Mouse (Mus musculus): ENCODE data around the gene Atxn7l3. TPM values are rescaled to one million over a fixed set of nuclear protein-coding genes. Genes with fewer than 3 reads are reported as not detected.

The Atxn7l3 gene
- polyA plus RNA-seq, 1 experiment from 2014 or later, result 24.7 TPM

- 90% methylated on average over 9 of the region's 9 CpGs for WGBS
- peaks cover 72% of the 10 kb centered on the region for H3K36me3 ChIP-seq
- H3K9me3 ChIP-seq, result no peaks in the 10 kb centered on the region
- H3K9ac ChIP-seq (replicated peaks), result no peak overlapping the region
- H3K4me3 ChIP-seq, result no peak overlapping the region
- no peak overlapping the region for H3K4me2 ChIP-seq (replicated peaks)
- peaks cover 27% of the 10 kb centered on the region for H3K4me1 ChIP-seq
- ATAC-seq (ENCODE audit: low FRiP score, low read depth), result no peak
- H3K27ac ChIP-seq (replicated peaks), result no peak overlapping the region
- H3K27me3 ChIP-seq, result no peaks in the 10 kb centered on the region
Observed at GRCm38 (mm10) chr11:102308104-102308503, 11.7 kb upstream of the Atxn7l3 start.

GRCm38 (mm10) chr11:102305359-102305758 lies 8.9 kb upstream of the Atxn7l3 start:
- Histone ChIP-seq H3K4me1 (peaks cover 18% of the 10 kb centered on the region), H3K9me3 (no peaks in the 10 kb centered on the region), H3K9ac (replicated peaks) (no peak overlapping the region), H3K27me3 (no peaks in the 10 kb centered on the region), H3K27ac (replicated peaks) (no peak overlapping the region), H3K4me2 (replicated peaks) (no peak overlapping the region), H3K4me3 (no peak overlapping the region), H3K36me3 (peaks cover 46% of the 10 kb centered on the region)
- no peak for ATAC-seq (ENCODE audit: low FRiP score, low read depth)
- 53% methylated on average over 3 of the region's 3 CpGs for WGBS

- Histone ChIP-seq H3K27me3 (no peaks in the 10 kb centered on the region), H3K9me3 (no peaks in the 10 kb centered on the region), H3K4me2 (replicated peaks) (no peak overlapping the region), H3K9ac (replicated peaks) (no peak overlapping the region), H3K27ac (replicated peaks) (no peak overlapping the region), H3K36me3 (peaks cover 38% of the 10 kb centered on the region), H3K4me3 (no peak overlapping the region), H3K4me1 (peaks cover 8% of the 10 kb centered on the region)
- ATAC-seq (ENCODE audit: low FRiP score, low read depth), result no peak
- 46% methylated on average over 2 of the region's 2 CpGs for WGBS
Observed at GRCm38 (mm10) chr11:102304141-102304540, 7.7 kb upstream of the Atxn7l3 start.

GRCm38 (mm10) chr11:102299839-102300238 lies 3.4 kb upstream of the Atxn7l3 start:
- ATAC-seq (ENCODE audit: low FRiP score, low read depth), result no peak
- Histone ChIP-seq H3K4me1 (peaks cover 19% of the 10 kb centered on the region), H3K4me3 (no peak overlapping the region), H3K36me3 (no peaks in the 10 kb centered on the region; the same call in 1 of the 2 replicates), H3K27me3 (no peaks in the 10 kb centered on the region), H3K9me3 (no peaks in the 10 kb centered on the region), H3K9ac (replicated peaks) (no peak overlapping the region), H3K4me2 (replicated peaks) (no peak overlapping the region), H3K27ac (replicated peaks) (no peak overlapping the region)
- 4% methylated on average over 1 of the region's 1 CpGs for WGBS

- Histone ChIP-seq H3K4me2 (replicated peaks) (peak overlapping the region; percentile 86), H3K9ac (replicated peaks) (peak overlapping the region; percentile 60), H3K9me3 (no peaks in the 10 kb centered on the region), H3K27ac (replicated peaks) (peak overlapping the region; percentile 98), H3K27me3 (no peaks in the 10 kb centered on the region), H3K4me3 (peak overlapping the region; percentile 95), H3K4me1 (peaks cover 30% of the 10 kb centered on the region), H3K36me3 (peaks cover 17% of the 10 kb centered on the region)
- 25% methylated on average over 27 of the region's 27 CpGs for WGBS
- peak; percentile 35 for ATAC-seq (ENCODE audit: low FRiP score, low read depth)
Observed at GRCm38 (mm10) chr11:102297577-102298556, 1.4 kb upstream of the Atxn7l3 start.

- H3K36me3 ChIP-seq, result peaks cover 37% of the 10 kb centered on the region
- ATAC-seq (ENCODE audit: low FRiP score, low read depth), result peak; percentile 35
- peaks cover 30% of the 10 kb centered on the region for H3K4me1 ChIP-seq
- H3K9me3 ChIP-seq, result no peaks in the 10 kb centered on the region
- H3K27ac ChIP-seq (replicated peaks), result peak overlapping the region; percentile 98
- no peaks in the 10 kb centered on the region for H3K27me3 ChIP-seq
- H3K4me3 ChIP-seq, result peak overlapping the region; percentile 95
- WGBS, result under 1% methylated on average over 53 of the region's 73 CpGs
- H3K9ac ChIP-seq (replicated peaks), result peak overlapping the region; percentile 93
- peak overlapping the region; percentile 86 for H3K4me2 ChIP-seq (replicated peaks)
Observed at GRCm38 (mm10) chr11:102295598-102296471, 596 bp downstream of the Atxn7l3 start.

- peak overlapping the region; percentile 86 for H3K4me2 ChIP-seq (replicated peaks)
- 73% methylated on average over 12 of the region's 12 CpGs for WGBS
- H3K4me1 ChIP-seq, result peaks cover 30% of the 10 kb centered on the region
- H3K9me3 ChIP-seq, result no peaks in the 10 kb centered on the region
- H3K9ac ChIP-seq (replicated peaks), result peak overlapping the region; percentile 93
- H3K4me3 ChIP-seq, result peak overlapping the region; percentile 95
- ATAC-seq (ENCODE audit: low FRiP score, low read depth), result no peak
- H3K27me3 ChIP-seq, result no peaks in the 10 kb centered on the region
- peaks cover 45% of the 10 kb centered on the region for H3K36me3 ChIP-seq
- H3K27ac ChIP-seq (replicated peaks), result peak overlapping the region; percentile 98
Observed at GRCm38 (mm10) chr11:102294887-102295597, 1.4 kb downstream of the Atxn7l3 start.

- H3K9me3 ChIP-seq, result no peaks in the 10 kb centered on the region
- WGBS, result 80% methylated on average over 5 of the region's 5 CpGs
- peak overlapping the region; percentile 95 for H3K4me3 ChIP-seq
- peaks cover 51% of the 10 kb centered on the region for H3K36me3 ChIP-seq
- peak overlapping the region; percentile 98; the same call in 1 of the 2 replicates for H3K27ac ChIP-seq (replicated peaks)
- ATAC-seq (ENCODE audit: low FRiP score, low read depth), result no peak
- H3K4me2 ChIP-seq (replicated peaks), result peak overlapping the region; percentile 86
- H3K27me3 ChIP-seq, result no peaks in the 10 kb centered on the region
- peaks cover 30% of the 10 kb centered on the region for H3K4me1 ChIP-seq
- peak overlapping the region; percentile 93; the same call in 1 of the 2 replicates for H3K9ac ChIP-seq (replicated peaks)
Observed at GRCm38 (mm10) chr11:102294416-102294815, 2.0 kb downstream of the Atxn7l3 start.

GRCm38 (mm10) chr11:102293971-102294370 lies 2.5 kb downstream of the Atxn7l3 start:
- Histone ChIP-seq H3K36me3 (peaks cover 56% of the 10 kb centered on the region), H3K4me3 (0 out of 2 replicates have a peak overlapping the region, but pooled peaks have one; percentile 0)
- 95% methylated on average over 13 of the region's 13 CpGs for WGBS

GRCm38 (mm10) chr11:102291051-102291535 lies 5.3 kb downstream of the Atxn7l3 start:
- ATAC-seq (ENCODE audit: low FRiP score, low read depth), result no peak
- Histone ChIP-seq H3K9ac (replicated peaks) (0 out of 2 replicates have a peak overlapping the region, but pooled peaks have one; percentile 11), H3K4me3 (no peak overlapping the region), H3K4me1 (peaks cover 27% of the 10 kb centered on the region), H3K9me3 (no peaks in the 10 kb centered on the region), H3K36me3 (peaks cover 74% of the 10 kb centered on the region), H3K4me2 (replicated peaks) (no peak overlapping the region), H3K27ac (replicated peaks) (no peak overlapping the region), H3K27me3 (no peaks in the 10 kb centered on the region)
- WGBS, result 83% methylated on average over 11 of the region's 11 CpGs

More at GRCm38 (mm10) chr11:102293971-102294370, 2.5 kb downstream of the Atxn7l3 start:
- H3K9ac ChIP-seq (replicated peaks), result no peak overlapping the region
- no peak for ATAC-seq (ENCODE audit: low FRiP score, low read depth)
- H3K4me2 ChIP-seq (replicated peaks), result no peak overlapping the region
- no peak overlapping the region for H3K27ac ChIP-seq (replicated peaks)
- H3K27me3 ChIP-seq, result no peaks in the 10 kb centered on the region
- peaks cover 30% of the 10 kb centered on the region for H3K4me1 ChIP-seq
- H3K9me3 ChIP-seq, result no peaks in the 10 kb centered on the region

GRCm38 (mm10) chr11:102290141-102290540 lies 6.3 kb downstream of the Atxn7l3 start:
- no peak for ATAC-seq (ENCODE audit: low FRiP score, low read depth)
- WGBS, result 83% methylated on average over 4 of the region's 4 CpGs
- Histone ChIP-seq H3K27ac (replicated peaks) (0 out of 2 replicates have a peak overlapping the region, but pooled peaks have one; percentile 20), H3K9ac (replicated peaks) (no peak overlapping the region), H3K4me3 (no peak overlapping the region), H3K4me1 (peaks cover 29% of the 10 kb centered on the region), H3K36me3 (peaks cover 74% of the 10 kb centered on the region), H3K27me3 (no peaks in the 10 kb centered on the region), H3K4me2 (replicated peaks) (no peak overlapping the region), H3K9me3 (no peaks in the 10 kb centered on the region)

Data from midbrain, embryonic 12.5 days (tissue).